Mouse (Mus musculus): Measurements from ENCODE around the gene Fgfr2. TPM values are rescaled to one million over a fixed set of nuclear protein-coding genes. Genes with fewer than 3 reads are reported as not detected.

The Fgfr2 gene
- polyA plus RNA-seq, 1 experiment from 2014 or later: 11.4 TPM

DNA sequence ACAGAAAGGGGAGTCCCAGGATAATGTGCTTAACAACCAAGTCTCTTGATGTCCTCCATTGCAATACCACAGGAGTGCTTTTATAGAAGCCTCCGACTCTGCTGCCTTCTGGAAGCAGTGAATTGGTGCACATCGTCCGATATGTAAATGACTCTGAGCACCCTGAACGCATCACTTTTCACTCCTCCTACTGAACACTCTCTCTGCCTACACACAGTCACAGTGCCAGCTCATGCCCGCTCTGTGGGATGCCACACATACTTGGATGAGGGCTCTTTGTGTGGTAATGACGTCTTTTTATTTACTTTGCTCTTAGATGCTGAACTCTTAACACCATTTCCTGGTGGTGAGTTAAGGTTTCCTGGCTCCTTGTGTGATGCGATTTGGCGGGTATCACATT is 1936.1 kb downstream of the Fgfr2 start:
- no peak overlapping the region for H3K27ac ChIP-seq (ENCODE audit: low read length)
- H3K9me3 ChIP-seq (replicated peaks; ENCODE audit: control insufficient read depth, low read length): no peaks in the 10 kb centered on the region
- no peaks in the 10 kb centered on the region for H3K36me3 ChIP-seq (ENCODE audit: control insufficient read depth, insufficient read depth)
- WGBS (ENCODE audit: insufficient replicate concordance): 48% methylated on average over 8 of the region's 8 CpGs
- H3K4me3 ChIP-seq (ENCODE audit: low read depth, low read length): no peak overlapping the region
- no peak for ATAC-seq (ENCODE audit: low read depth)
- no peak overlapping the region for H3K9ac ChIP-seq (ENCODE audit: low read depth, low read length)
- no peaks in the 10 kb centered on the region for H3K4me1 ChIP-seq (ENCODE audit: control insufficient read depth, low read depth, low read length)
- no peak overlapping the region for H3K4me2 ChIP-seq (ENCODE audit: low read depth, low read length)
- H3K27me3 ChIP-seq (ENCODE audit: control insufficient read depth, insufficient read depth, low read depth, low read length): no peaks in the 10 kb centered on the region

DNA sequence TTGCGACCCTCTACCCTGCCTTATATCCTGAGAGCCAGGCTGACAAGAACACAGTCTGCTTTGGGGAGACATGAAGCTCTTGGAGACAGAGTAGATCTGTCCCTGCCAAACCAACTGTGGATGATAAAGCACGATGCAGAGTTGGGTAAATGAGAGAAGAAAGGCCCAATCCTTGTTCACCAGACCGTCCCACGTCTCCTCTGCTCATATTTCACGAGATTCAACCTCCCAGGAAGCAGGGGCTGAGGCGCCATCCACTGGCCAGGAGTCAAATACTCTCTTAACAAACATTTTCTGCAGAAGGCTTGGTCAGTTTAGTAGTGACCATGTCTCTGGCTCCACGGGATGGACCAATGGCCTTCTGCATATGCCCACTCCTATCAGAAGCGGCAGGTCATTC is 1938.8 kb downstream of the Fgfr2 start:
- H3K9ac ChIP-seq (ENCODE audit: low read depth, low read length): no peak overlapping the region

DNA sequence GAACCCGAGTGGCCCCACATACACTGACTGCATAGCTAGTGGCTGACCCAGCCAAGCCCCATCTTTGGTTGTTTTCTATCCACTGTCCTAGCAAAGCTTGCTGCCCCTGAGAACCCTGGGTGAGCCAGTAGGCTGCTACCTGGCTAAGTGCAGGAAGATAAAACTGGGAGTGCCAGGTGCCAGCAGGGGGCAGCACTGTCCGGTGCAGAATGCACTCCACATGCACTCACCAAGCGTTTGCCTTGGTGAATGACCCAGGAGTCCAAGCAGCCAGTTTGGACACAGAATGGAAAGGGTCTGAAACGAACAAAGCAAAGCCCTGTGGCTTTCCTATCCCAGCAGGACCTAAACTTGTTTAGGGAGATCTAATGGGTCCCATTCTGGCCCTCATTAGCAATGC is 1940.5 kb downstream of the Fgfr2 start:
- Histone ChIP-seq H3K27me3 (ENCODE audit: control insufficient read depth, insufficient read depth, low read depth, low read length) (no peaks in the 10 kb centered on the region), H3K4me3 (ENCODE audit: low read depth, low read length) (no peak overlapping the region), H3K36me3 (ENCODE audit: control insufficient read depth, insufficient read depth) (no peaks in the 10 kb centered on the region), H3K4me1 (ENCODE audit: control insufficient read depth, low read depth, low read length) (no peaks in the 10 kb centered on the region), H3K27ac (ENCODE audit: low read length) (no peak overlapping the region), H3K9ac (ENCODE audit: low read depth, low read length) (no peak overlapping the region), H3K4me2 (ENCODE audit: low read depth, low read length) (no peak overlapping the region), H3K9me3 (replicated peaks; ENCODE audit: control insufficient read depth, low read length) (no peaks in the 10 kb centered on the region)
- WGBS (ENCODE audit: insufficient replicate concordance): 30% methylated on average over 4 of the region's 4 CpGs
- no peak for ATAC-seq (ENCODE audit: low read depth)

More for the DNA sequence above, 1938.8 kb downstream of the Fgfr2 start:
- Histone ChIP-seq H3K9me3 (replicated peaks; ENCODE audit: control insufficient read depth, low read length) (no peaks in the 10 kb centered on the region), H3K4me2 (ENCODE audit: low read depth, low read length) (no peak overlapping the region), H3K36me3 (ENCODE audit: control insufficient read depth, insufficient read depth) (no peaks in the 10 kb centered on the region), H3K27ac (ENCODE audit: low read length) (no peak overlapping the region), H3K4me1 (ENCODE audit: control insufficient read depth, low read depth, low read length) (no peaks in the 10 kb centered on the region), H3K4me3 (ENCODE audit: low read depth, low read length) (no peak overlapping the region), H3K27me3 (ENCODE audit: control insufficient read depth, insufficient read depth, low read depth, low read length) (no peaks in the 10 kb centered on the region)
- no peak for ATAC-seq (ENCODE audit: low read depth)
- 55% methylated on average over 8 of the region's 8 CpGs for WGBS (ENCODE audit: insufficient replicate concordance)

DNA sequence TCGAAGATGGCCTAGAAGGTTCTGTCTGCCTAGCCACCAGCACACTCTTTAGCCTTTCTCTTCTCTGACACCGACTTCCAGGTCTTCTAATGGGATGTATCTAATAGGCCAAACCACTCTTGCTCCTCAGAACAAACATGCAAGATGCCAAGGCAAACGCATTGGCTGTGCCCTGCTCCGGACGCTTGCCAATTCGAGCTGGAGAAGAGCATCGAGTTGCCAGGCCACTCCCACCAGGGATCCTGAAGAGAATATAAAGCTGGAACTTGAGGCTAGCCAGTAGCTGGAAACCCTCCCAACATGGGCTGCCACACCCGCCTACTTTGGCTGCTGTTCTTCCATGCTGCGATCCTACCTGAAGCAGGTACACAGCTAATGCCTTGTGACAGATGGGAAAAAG is 1949.0 kb downstream of the Fgfr2 start, which contains the start of gene 5430419D17Rik:
Gene 5430419D17Rik (plus strand): TSS at position 282 of the 400 bp plus-strand sequence.
- Histone ChIP-seq H3K9me3 (replicated peaks; ENCODE audit: control insufficient read depth, low read length) (no peaks in the 10 kb centered on the region), H3K27me3 (ENCODE audit: control insufficient read depth, insufficient read depth, low read depth, low read length) (no peaks in the 10 kb centered on the region), H3K4me1 (ENCODE audit: control insufficient read depth, low read depth, low read length) (no peaks in the 10 kb centered on the region), H3K27ac (ENCODE audit: low read length) (no peak within 1 kb of the TSS), H3K4me2 (ENCODE audit: low read depth, low read length) (no peak within 1 kb of the TSS), H3K36me3 (ENCODE audit: control insufficient read depth, insufficient read depth) (no peaks in the 10 kb centered on the region), H3K9ac (ENCODE audit: low read depth, low read length) (no peak within 1 kb of the TSS), H3K4me3 (ENCODE audit: low read depth, low read length) (no peak within 1 kb of the TSS)
- WGBS (ENCODE audit: insufficient replicate concordance): 62% methylated on average over 9 of the region's 9 CpGs
- no peak for ATAC-seq (ENCODE audit: low read depth)

DNA sequence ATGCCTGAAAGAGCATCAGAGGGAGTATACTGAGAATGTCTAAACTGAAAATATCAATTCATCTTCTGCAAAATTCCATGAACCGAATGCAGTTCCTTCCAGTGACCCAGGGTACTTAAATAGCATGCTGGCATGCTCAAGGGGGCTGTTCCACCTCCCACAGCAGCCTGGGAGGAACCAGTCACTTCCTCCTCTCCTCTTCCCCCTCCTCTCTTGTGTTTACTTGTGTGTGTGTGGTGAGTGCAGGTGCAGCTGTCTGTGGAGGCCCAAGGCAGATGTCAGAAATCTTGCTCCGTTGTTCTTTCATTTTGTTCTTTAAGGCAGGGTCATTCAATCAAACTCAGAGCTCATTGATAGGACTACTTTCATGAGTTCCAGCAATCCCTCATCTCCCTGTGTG is 1954.1 kb downstream of the Fgfr2 start:
- Histone ChIP-seq H3K9me3 (replicated peaks; ENCODE audit: control insufficient read depth, low read length) (no peaks in the 10 kb centered on the region), H3K4me2 (ENCODE audit: low read depth, low read length) (no peak overlapping the region), H3K9ac (ENCODE audit: low read depth, low read length) (no peak overlapping the region), H3K4me3 (ENCODE audit: low read depth, low read length) (no peak overlapping the region), H3K4me1 (ENCODE audit: control insufficient read depth, low read depth, low read length) (no peaks in the 10 kb centered on the region), H3K27me3 (ENCODE audit: control insufficient read depth, insufficient read depth, low read depth, low read length) (no peaks in the 10 kb centered on the region), H3K27ac (ENCODE audit: low read length) (no peak overlapping the region), H3K36me3 (ENCODE audit: control insufficient read depth, insufficient read depth) (no peaks in the 10 kb centered on the region)
- ATAC-seq (ENCODE audit: low read depth): no peak
- WGBS (ENCODE audit: insufficient replicate concordance): 12% methylated on average over 2 of the region's 2 CpGs

DNA sequence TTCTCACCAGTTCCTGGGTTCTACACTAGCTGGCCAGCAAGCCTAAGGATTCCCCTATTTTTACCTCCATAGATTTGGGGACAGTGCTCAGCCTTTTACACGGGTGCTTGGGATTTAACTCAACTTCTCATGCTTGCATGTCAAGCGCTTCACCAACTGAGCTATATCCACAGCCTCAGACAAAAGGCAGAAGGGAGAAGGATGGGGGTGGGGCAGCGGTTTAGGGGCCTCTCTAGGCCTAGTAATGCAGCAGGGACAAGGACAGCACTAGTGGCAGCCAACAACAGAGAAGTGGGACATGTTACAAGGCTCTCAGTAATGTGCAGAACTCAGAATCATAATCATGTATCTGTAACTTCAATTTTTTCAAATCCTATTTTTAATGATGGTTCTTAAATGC is 1955.4 kb downstream of the Fgfr2 start:
- Histone ChIP-seq H3K9ac (ENCODE audit: low read depth, low read length) (no peak overlapping the region), H3K27me3 (ENCODE audit: control insufficient read depth, insufficient read depth, low read depth, low read length) (no peaks in the 10 kb centered on the region), H3K9me3 (replicated peaks; ENCODE audit: control insufficient read depth, low read length) (no peaks in the 10 kb centered on the region), H3K4me1 (ENCODE audit: control insufficient read depth, low read depth, low read length) (no peaks in the 10 kb centered on the region), H3K4me3 (ENCODE audit: low read depth, low read length) (no peak overlapping the region), H3K4me2 (ENCODE audit: low read depth, low read length) (no peak overlapping the region), H3K36me3 (ENCODE audit: control insufficient read depth, insufficient read depth) (no peaks in the 10 kb centered on the region), H3K27ac (ENCODE audit: low read length) (no peak overlapping the region)
- no peak for ATAC-seq (ENCODE audit: low read depth)
- 48% methylated on average over 3 of the region's 3 CpGs for whole genome bisulfite sequencing (ENCODE audit: insufficient replicate concordance)

DNA sequence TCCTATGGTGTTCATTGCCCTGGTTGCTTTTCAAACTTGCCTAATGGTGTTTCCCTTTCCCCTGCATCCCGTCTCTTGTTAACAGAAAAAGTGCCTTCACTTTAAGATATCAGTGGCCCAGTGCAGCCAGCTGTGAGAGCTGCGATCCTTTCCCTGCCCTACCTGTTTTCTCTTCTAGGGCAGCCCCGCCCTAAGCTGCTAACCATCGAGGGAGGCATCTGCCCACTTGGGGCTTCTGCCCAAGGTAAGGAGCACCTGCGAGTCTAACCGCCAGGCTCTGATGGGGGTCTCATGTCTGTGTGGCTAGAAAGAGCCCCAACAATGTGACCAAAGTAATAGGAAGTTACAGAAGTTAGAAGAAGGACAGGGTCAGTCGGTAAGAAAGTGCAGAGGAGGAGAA is 1960.9 kb downstream of the Fgfr2 start:
- Histone ChIP-seq H3K27me3 (ENCODE audit: control insufficient read depth, insufficient read depth, low read depth, low read length) (no peaks in the 10 kb centered on the region), H3K4me1 (ENCODE audit: control insufficient read depth, low read depth, low read length) (no peaks in the 10 kb centered on the region), H3K9me3 (replicated peaks; ENCODE audit: control insufficient read depth, low read length) (no peaks in the 10 kb centered on the region), H3K4me3 (ENCODE audit: low read depth, low read length) (no peak overlapping the region), H3K9ac (ENCODE audit: low read depth, low read length) (no peak overlapping the region), H3K4me2 (ENCODE audit: low read depth, low read length) (no peak overlapping the region), H3K27ac (ENCODE audit: low read length) (no peak overlapping the region), H3K36me3 (ENCODE audit: control insufficient read depth, insufficient read depth) (no peaks in the 10 kb centered on the region)
- ATAC-seq (ENCODE audit: low read depth): no peak
- 40% methylated on average over 7 of the region's 7 CpGs for WGBS (ENCODE audit: insufficient replicate concordance)

DNA sequence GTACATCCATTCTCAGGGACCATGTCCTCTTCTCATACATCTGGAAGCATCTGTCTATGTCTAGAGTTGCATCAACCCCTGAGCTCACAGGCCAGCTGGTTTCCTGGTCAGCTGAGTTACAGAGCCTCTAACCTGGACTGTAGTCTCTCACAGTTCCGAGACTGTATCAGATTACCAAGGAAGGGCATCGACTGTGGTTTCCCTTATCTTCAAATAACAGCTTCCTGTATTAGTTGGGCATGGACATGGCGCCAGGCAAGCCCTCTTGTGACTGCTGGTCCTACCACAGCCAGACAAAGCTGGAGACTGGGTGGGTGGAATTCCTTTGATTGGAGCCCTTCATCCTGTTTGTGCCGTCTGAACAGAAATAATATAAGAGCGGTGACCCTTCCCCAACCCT is 1970.1 kb downstream of the Fgfr2 start:
- Histone ChIP-seq H3K27ac (ENCODE audit: low read length) (no peak overlapping the region), H3K27me3 (ENCODE audit: control insufficient read depth, insufficient read depth, low read depth, low read length) (no peaks in the 10 kb centered on the region), H3K4me1 (ENCODE audit: control insufficient read depth, low read depth, low read length) (no peaks in the 10 kb centered on the region), H3K4me2 (ENCODE audit: low read depth, low read length) (no peak overlapping the region), H3K9ac (ENCODE audit: low read depth, low read length) (no peak overlapping the region), H3K4me3 (ENCODE audit: low read depth, low read length) (no peak overlapping the region), H3K36me3 (ENCODE audit: control insufficient read depth, insufficient read depth) (no peaks in the 10 kb centered on the region), H3K9me3 (replicated peaks; ENCODE audit: control insufficient read depth, low read length) (no peaks in the 10 kb centered on the region)
- ATAC-seq (ENCODE audit: low read depth): no peak
- 28% methylated on average over 5 of the region's 5 CpGs for WGBS (ENCODE audit: insufficient replicate concordance)

DNA sequence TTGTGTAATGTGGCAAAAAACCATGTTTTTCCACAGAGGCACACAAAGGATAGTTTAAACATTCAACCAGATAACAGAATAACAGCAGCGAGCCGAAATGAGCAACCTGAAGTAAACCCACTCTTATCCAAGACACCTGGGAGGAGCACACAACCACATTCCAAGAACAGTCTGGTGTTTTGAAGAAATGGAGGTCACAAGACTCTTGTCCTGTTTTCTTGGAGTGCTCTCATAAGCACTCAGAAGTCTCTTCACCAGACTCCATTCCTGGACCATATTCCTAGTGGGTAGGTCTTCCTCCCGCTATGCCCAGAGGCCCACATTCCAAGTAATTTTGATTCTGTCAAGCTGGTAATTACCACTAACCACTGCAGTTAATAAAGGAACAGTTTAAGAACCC is 1973.0 kb downstream of the Fgfr2 start:
- Histone ChIP-seq H3K27me3 (ENCODE audit: control insufficient read depth, insufficient read depth, low read depth, low read length) (no peaks in the 10 kb centered on the region), H3K4me2 (ENCODE audit: low read depth, low read length) (no peak overlapping the region), H3K4me1 (ENCODE audit: control insufficient read depth, low read depth, low read length) (no peaks in the 10 kb centered on the region), H3K9me3 (replicated peaks; ENCODE audit: control insufficient read depth, low read length) (no peaks in the 10 kb centered on the region), H3K9ac (ENCODE audit: low read depth, low read length) (no peak overlapping the region), H3K27ac (ENCODE audit: low read length) (no peak overlapping the region), H3K4me3 (ENCODE audit: low read depth, low read length) (no peak overlapping the region), H3K36me3 (ENCODE audit: control insufficient read depth, insufficient read depth) (no peaks in the 10 kb centered on the region)
- 71% methylated on average over 3 of the region's 3 CpGs for WGBS (ENCODE audit: insufficient replicate concordance)
- no peak for ATAC-seq (ENCODE audit: low read depth)

DNA sequence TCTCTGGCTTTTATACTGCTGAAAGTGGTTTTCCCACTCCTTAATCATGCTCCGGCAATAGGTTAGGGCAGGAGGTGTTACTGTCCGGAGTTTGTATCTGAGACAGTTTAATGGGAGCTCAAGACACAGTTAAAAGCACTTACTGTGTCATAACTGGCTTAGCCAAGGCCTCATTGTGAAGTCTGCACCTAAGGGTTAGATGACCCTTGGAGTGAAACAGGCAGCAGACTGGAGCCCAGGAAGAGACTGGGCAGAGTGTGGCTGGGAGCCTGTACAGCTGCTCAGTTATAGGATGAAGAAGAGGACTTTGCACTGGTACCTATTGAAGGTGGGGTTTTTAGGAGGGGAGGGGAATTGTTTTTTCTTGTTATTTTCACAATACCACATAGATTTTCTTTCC is 1976.9 kb downstream of the Fgfr2 start, which contains the start of gene 4933402N03Rik:
Gene 4933402N03Rik (minus strand): TSS at position 101 of the 400 bp plus-strand sequence.
- no peak for ATAC-seq (ENCODE audit: low read depth)
- 68% methylated on average over 2 of the region's 2 CpGs for WGBS (ENCODE audit: insufficient replicate concordance)
- H3K4me3 ChIP-seq (ENCODE audit: low read depth, low read length): no peak within 1 kb of the TSS
- H3K4me2 ChIP-seq (ENCODE audit: low read depth, low read length): no peak within 1 kb of the TSS
- no peaks in the 10 kb centered on the region for H3K4me1 ChIP-seq (ENCODE audit: control insufficient read depth, low read depth, low read length)
- no peak within 1 kb of the TSS for H3K9ac ChIP-seq (ENCODE audit: low read depth, low read length)
- no peaks in the 10 kb centered on the region for H3K36me3 ChIP-seq (ENCODE audit: control insufficient read depth, insufficient read depth)
- no peak within 1 kb of the TSS for H3K27ac ChIP-seq (ENCODE audit: low read length)
- H3K9me3 ChIP-seq (replicated peaks; ENCODE audit: control insufficient read depth, low read length): no peaks in the 10 kb centered on the region
- H3K27me3 ChIP-seq (ENCODE audit: control insufficient read depth, insufficient read depth, low read depth, low read length): no peaks in the 10 kb centered on the region
